Mouse (Mus musculus): ENCODE data around the gene Med13l. TPM values are rescaled to one million over a fixed set of nuclear protein-coding genes. Genes with fewer than 3 reads are reported as not detected.

The Med13l gene
- polyA plus RNA-seq, 1 experiment: 7.3 TPM

DNA sequence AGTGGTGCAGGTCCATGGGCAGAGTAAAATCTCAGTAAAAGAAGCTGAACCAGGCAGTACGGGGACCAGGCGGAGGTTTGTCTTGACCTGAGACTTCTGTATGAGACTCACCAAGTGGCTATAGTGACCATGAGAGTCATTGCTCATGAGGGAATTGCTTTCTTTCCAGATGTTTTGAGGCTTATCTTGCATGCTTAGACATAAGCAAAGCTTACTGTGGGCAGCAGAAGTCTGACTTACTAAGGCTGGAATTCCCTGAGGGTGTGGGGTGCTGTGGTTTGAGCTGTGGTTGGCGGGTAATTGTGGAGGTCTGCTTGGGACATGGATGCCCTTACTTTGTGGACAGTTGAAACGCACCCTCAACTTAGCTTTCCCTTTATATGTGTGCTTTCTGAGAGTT lies 67.7 kb downstream of the Med13l start:
- Histone ChIP-seq H3K27ac (ENCODE audit: control insufficient read depth, insufficient read depth, low read depth, low read length) (no peak overlapping the region), H3K27me3 (ENCODE audit: control insufficient read depth, insufficient read depth, low read length) (no peaks in the 10 kb centered on the region), H3K4me1 (ENCODE audit: control insufficient read depth, insufficient read depth, low read length) (no peaks in the 10 kb centered on the region), H3K36me3 (ENCODE audit: control insufficient read depth, insufficient read depth, low read length) (no peaks in the 10 kb centered on the region), H3K4me3 (ENCODE audit: control insufficient read depth, low read depth, low read length) (no peak overlapping the region)
- TF ChIP-seq CTCF (IDR thresholded peaks at IDR 0.05; ENCODE audit: control insufficient read depth, insufficient read depth, insufficient replicate concordance, low read depth, low read length) (no peak), POLR2A (IDR thresholded peaks at IDR 0.05; ENCODE audit: control insufficient read depth, low read depth, low read length) (no peak)

DNA sequence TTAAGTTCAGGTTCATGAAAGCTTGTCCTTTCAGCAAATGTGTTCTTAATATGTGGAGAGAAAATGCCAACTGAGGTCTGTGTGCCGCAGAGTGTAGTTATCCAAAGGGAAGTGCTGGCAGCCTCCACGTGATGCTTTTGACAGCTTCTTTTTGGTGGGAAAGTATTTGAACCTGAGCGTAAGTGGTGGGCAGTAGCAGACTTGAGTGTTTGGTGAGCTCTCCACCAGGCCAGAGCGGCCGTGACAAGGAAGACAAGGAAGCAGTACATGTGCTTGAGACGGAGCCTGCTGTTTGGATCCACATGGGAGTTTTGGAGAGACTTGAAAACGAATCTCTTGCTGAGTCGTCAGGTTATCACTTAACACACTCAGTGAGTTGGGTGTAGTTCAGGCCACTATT lies 71.9 kb downstream of the Med13l start:
- Histone ChIP-seq H3K4me1 (ENCODE audit: control insufficient read depth, insufficient read depth, low read length) (no peaks in the 10 kb centered on the region; the same call in 1 of the 2 replicates), H3K27me3 (ENCODE audit: control insufficient read depth, insufficient read depth, low read length) (no peaks in the 10 kb centered on the region)
- TF ChIP-seq POLR2A (IDR thresholded peaks at IDR 0.05; ENCODE audit: control insufficient read depth, low read depth, low read length) (no peak), CTCF (IDR thresholded peaks at IDR 0.05; ENCODE audit: control insufficient read depth, insufficient read depth, insufficient replicate concordance, low read depth, low read length) (no peak)

DNA sequence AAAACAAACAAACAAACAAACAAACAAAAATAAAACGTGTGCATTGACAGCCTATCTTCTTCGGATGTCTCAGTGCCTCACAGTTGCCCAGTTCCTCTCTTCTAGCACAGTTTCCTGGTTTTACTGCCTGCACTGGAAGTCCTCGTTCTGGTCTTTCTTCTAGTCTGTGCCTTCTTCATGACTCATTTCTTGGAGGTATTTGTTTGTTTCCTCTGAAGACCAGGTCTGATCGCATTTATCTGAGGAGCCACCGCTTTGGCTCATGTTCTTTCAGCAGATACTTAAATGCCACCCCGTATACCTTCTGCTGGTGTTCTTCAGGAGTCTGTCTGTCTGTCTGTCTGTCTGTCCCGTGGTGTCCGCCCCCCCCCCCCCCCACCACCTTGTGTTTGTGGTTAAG lies 72.6 kb downstream of the Med13l start:
- H3K27me3 ChIP-seq (ENCODE audit: control insufficient read depth, insufficient read depth, low read length): no peaks in the 10 kb centered on the region
- no peak overlapping the region for H3K27ac ChIP-seq (ENCODE audit: control insufficient read depth, insufficient read depth, low read depth, low read length)
- no peaks in the 10 kb centered on the region; the same call in 1 of the 2 replicates for H3K4me1 ChIP-seq (ENCODE audit: control insufficient read depth, insufficient read depth, low read length)
- H3K36me3 ChIP-seq (ENCODE audit: control insufficient read depth, insufficient read depth, low read length): no peaks in the 10 kb centered on the region
- no peak overlapping the region for H3K4me3 ChIP-seq (ENCODE audit: control insufficient read depth, low read depth, low read length)
- TF ChIP-seq POLR2A (IDR thresholded peaks at IDR 0.05; ENCODE audit: control insufficient read depth, low read depth, low read length) (no peak), CTCF (IDR thresholded peaks at IDR 0.05; ENCODE audit: control insufficient read depth, insufficient read depth, insufficient replicate concordance, low read depth, low read length) (no peak)

More for the DNA sequence above, 71.9 kb downstream of the Med13l start:
- H3K4me3 ChIP-seq (ENCODE audit: control insufficient read depth, low read depth, low read length): no peak overlapping the region
- H3K36me3 ChIP-seq (ENCODE audit: control insufficient read depth, insufficient read depth, low read length): no peaks in the 10 kb centered on the region
- H3K27ac ChIP-seq (ENCODE audit: control insufficient read depth, insufficient read depth, low read depth, low read length): no peak overlapping the region

DNA sequence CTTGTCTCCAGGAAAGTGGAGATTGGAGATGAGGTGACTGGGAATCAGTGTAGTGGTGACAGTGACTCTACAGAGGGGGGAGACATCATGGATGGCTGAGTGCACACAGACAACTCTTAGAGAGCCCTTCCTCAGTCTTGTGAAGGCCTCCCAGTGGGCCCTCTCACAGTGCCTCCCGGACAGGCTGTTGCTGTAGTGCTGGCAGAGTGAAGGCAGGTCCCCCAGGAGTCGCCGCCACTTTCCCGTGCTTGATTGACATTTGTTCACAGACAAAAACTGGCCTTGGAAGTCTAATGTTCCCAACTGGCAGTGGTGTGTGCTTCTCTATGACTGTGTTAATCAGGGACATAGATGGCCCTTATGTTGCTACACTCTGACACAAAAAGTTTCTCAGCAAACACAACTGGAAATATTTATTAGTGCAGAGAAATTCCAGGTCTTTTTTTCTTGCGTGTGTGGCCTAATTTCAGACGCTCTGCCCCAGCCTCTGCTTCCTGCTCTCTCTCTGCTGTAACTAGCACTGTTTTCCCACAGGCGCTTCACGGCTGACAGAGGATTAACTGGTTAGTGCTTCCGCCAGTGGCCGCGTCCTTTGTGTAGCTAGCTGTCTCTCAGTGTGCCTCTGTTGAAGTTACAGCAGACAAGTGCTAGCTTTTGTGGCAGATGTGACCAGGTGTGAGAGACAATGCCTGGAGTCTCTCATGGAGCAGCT lies 75.2 kb downstream of the Med13l start:
- Histone ChIP-seq H3K27ac (ENCODE audit: control insufficient read depth, insufficient read depth, low read depth, low read length) (no peak overlapping the region), H3K27me3 (ENCODE audit: control insufficient read depth, insufficient read depth, low read length) (no peaks in the 10 kb centered on the region), H3K36me3 (ENCODE audit: control insufficient read depth, insufficient read depth, low read length) (no peaks in the 10 kb centered on the region), H3K4me1 (ENCODE audit: control insufficient read depth, insufficient read depth, low read length) (no peaks in the 10 kb centered on the region; the same call in 1 of the 2 replicates), H3K4me3 (ENCODE audit: control insufficient read depth, low read depth, low read length) (no peak overlapping the region)
- no peak for TF ChIP-seq CTCF (IDR thresholded peaks at IDR 0.05; ENCODE audit: control insufficient read depth, insufficient read depth, insufficient replicate concordance, low read depth, low read length)
- TF ChIP-seq POLR2A (IDR thresholded peaks at IDR 0.05; ENCODE audit: control insufficient read depth, low read depth, low read length): no peak

DNA sequence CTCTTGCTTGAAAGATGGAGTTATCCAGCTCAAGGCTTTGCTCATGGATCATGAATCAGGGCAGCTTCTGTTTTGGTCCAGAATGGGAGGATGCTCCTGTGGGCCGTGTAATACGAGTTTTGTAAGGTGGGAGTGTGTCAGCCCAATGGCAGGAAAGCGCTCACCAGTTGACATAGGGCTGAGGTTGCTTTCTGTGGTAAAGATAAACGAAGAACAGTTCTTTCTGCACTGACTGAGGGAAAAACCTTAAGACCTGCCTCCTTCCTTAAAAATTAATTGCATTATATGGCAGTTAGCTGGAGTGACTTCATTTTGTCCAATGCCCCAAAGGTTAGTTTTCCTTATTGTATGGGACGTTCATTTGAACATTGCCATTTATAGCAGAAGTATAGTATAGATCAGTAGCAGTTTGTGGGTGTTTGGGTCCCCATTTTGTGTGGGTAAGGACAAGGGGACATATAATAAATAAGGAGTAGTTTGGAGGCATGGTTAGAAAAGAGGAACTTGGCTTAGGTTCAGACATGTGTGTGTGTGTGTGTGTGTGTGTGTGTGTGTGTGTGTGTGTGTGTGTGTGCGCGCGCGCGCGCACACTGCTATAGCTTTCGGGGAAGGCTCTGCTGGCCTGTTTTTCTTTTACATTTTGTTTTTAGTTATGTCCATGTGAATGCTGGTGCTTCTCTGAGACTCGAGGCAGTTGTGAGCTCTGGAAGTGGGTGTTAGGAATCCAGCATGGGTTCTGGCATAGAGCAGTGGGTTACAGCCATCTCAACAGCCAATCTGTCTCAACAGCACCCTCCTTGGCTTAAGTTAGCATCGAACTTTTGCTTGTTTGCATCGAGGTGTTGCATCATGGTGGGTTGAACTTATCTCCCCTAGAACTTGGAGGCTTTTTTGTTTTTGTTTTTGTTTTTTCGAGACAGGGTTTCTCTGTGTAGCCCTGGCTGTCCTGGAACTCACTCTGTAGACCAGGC lies 76.2 kb downstream of the Med13l start:
- Histone ChIP-seq H3K27me3 (ENCODE audit: control insufficient read depth, insufficient read depth, low read length) (no peaks in the 10 kb centered on the region), H3K36me3 (ENCODE audit: control insufficient read depth, insufficient read depth, low read length) (no peaks in the 10 kb centered on the region), H3K4me1 (ENCODE audit: control insufficient read depth, insufficient read depth, low read length) (no peaks in the 10 kb centered on the region; the same call in 1 of the 2 replicates), H3K27ac (ENCODE audit: control insufficient read depth, insufficient read depth, low read depth, low read length) (no peak overlapping the region), H3K4me3 (ENCODE audit: control insufficient read depth, low read depth, low read length) (no peak overlapping the region)
- TF ChIP-seq CTCF (IDR thresholded peaks at IDR 0.05; ENCODE audit: control insufficient read depth, insufficient read depth, insufficient replicate concordance, low read depth, low read length) (no peak), POLR2A (IDR thresholded peaks at IDR 0.05; ENCODE audit: control insufficient read depth, low read depth, low read length) (no peak)

DNA sequence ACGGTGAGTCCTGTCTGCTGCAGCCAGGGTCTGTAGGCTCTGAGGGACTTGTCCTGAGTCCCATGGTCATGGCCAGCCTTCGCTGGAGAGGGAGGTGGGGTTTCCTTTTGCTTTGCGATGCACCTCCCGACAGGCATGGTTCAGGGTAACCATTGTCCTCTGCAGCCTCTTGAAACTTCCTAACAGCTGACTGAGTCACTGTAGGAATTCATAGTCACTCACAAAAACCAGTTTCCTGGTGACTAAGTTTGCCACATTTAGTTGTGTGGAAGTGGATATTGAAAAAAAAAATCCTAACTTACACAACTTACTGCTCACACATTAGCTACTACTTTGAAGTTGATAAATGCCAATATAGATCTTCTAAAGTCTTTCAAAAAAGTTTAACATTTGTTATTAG lies 77.5 kb downstream of the Med13l start:
- no peak for TF ChIP-seq CTCF (IDR thresholded peaks at IDR 0.05; ENCODE audit: control insufficient read depth, insufficient read depth, insufficient replicate concordance, low read depth, low read length)
- no peak for TF ChIP-seq POLR2A (IDR thresholded peaks at IDR 0.05; ENCODE audit: control insufficient read depth, low read depth, low read length)
- Histone ChIP-seq H3K27ac (ENCODE audit: control insufficient read depth, insufficient read depth, low read depth, low read length) (no peak overlapping the region), H3K4me3 (ENCODE audit: control insufficient read depth, low read depth, low read length) (no peak overlapping the region), H3K36me3 (ENCODE audit: control insufficient read depth, insufficient read depth, low read length) (no peaks in the 10 kb centered on the region), H3K4me1 (ENCODE audit: control insufficient read depth, insufficient read depth, low read length) (no peaks in the 10 kb centered on the region; the same call in none of the 2 replicates), H3K27me3 (ENCODE audit: control insufficient read depth, insufficient read depth, low read length) (no peaks in the 10 kb centered on the region)

DNA sequence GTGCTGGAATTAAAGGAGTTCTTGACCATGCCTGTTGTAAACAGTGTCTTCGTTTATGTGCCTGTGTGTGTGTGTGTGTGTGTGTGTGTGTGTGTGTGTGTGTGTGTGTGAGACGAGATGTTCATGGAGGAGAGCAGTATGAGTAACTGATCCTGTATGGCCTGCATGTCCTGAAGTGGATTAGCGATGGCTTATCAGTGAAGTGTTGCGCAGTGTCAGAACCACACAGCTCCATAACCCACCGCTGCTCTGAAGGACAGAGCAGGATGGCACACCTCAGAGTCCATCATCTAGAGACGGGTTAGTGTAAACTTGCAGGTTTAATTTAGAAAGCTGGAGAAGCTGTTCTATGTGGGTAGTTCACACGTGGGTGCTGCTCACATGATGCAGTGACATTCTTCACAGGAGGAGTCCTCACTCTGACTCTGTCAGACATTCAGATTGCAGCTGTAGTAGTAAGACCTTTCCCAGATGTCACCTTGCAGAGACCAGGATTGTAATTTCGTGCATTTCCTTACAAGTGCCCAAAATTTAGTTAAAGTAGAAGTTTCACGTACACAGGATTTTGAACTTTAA lies 78.1 kb downstream of the Med13l start:
- H3K4me1 ChIP-seq (ENCODE audit: control insufficient read depth, insufficient read depth, low read length): no peaks in the 10 kb centered on the region; the same call in none of the 2 replicates
- H3K36me3 ChIP-seq (ENCODE audit: control insufficient read depth, insufficient read depth, low read length): no peaks in the 10 kb centered on the region

More for the DNA sequence above, 78.1 kb downstream of the Med13l start:
- Histone ChIP-seq H3K27ac (ENCODE audit: control insufficient read depth, insufficient read depth, low read depth, low read length) (no peak overlapping the region), H3K27me3 (ENCODE audit: control insufficient read depth, insufficient read depth, low read length) (no peaks in the 10 kb centered on the region), H3K4me3 (ENCODE audit: control insufficient read depth, low read depth, low read length) (no peak overlapping the region)
- no peak for TF ChIP-seq POLR2A (IDR thresholded peaks at IDR 0.05; ENCODE audit: control insufficient read depth, low read depth, low read length)
- no peak for TF ChIP-seq CTCF (IDR thresholded peaks at IDR 0.05; ENCODE audit: control insufficient read depth, insufficient read depth, insufficient replicate concordance, low read depth, low read length)

Measured in testis, adult 2 months (tissue).